Mouse (Mus musculus): ENCODE data around the gene Smpd3.

Gene Smpd3

DNA sequence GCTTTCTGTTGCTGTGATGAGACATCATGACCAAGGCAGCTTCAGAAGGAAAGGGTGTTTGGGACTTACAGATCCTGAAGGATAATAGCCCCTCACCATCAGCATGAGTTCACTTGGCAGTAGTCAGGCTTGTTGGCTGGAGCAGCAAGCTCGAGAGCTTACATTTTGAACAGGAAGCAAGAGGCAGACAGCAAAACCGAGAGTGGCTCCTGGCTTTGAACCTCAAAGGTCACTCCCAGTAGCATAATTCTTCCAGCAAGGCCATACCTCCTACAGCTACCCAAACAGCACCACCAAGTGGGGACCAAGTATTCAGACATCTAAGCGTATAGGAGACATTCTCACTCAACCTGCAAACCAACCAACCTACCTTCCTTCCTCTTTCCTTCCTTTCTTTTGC is 105.0 kb downstream of the Smpd3 start:
- DNase-seq (ENCODE audit: low spot score), result no peak

DNA sequence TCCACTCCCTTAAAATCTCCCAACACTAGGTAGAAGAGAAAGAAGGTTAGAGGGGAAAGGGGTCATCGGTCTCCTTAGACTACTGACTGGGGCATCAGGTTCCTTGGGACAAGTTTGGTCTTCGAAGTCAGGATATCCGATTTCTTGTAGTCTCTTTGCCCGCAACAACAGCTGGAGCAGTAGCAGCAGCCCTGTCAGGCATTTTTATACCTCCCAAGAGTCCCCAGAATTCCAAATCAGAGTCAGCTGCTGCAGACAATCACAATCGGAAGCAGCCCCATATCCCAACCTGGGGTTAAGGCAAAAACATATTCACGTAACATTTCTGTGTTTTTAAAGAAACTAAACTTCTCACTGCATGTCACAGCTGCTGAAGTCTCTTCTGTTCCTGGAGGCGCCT is 106.3 kb downstream of the Smpd3 start:
- no peak for DNase-seq (ENCODE audit: low spot score)

DNA sequence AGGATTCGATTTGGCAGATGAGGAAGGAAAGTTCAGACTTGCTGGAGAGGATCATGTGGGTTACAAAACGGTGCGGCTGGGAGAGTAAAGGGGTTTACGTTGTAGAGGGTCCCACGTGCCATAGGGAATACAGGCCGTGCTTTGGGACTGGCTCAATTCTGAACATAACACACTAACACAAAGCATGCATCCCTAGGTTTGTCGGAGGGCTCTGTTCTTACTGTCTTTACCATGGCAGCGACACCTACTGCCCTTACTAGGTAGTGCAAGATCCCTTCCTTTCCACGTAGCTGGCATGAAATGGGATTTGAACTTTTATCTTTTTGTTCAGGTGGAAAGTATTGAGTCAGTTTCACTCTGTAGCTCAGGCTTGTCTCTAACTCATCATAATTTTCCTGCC is 111.2 kb downstream of the Smpd3 start:
- peak; percentile 79 for DNase-seq (ENCODE audit: low spot score)

DNA sequence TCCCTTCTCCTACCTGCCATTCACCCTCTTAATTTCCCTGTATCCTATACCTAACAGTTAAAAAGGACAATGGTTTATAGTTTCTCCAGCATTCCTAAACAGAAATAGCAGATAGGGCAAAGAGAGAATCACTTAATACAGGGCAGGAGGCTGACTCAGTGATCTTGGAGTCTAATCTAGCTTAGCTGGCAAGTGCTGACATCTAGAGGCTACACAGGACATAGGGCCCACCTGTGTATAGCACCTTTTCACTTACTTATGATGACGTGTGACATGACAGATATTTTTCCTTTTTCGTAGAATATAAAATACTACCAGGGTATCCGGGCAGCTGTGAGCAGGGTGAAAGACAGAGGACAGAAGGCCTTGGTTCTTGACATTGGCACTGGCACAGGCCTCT is 118.2 kb downstream of the Smpd3 start:
- DNase-seq (ENCODE audit: low spot score), result no peak

DNA sequence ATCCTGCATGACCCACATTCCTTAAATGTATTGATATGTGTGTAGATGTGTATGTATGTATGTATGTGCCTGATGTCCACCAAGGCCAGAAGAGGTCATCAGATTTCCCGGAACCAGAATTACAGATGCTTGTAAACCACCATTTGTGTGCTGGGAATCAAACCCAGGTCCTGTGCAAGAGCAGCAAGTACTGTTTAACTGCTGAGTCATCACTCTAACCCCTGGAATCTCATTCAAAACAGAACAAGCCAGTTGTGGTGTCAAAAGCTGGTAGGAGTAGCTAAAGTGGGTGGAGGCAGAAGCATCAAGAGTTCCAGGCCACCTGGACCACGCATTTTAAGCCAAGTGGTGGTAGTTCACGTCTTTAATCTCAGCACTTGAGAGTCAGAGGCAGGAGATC is 123.8 kb downstream of the Smpd3 start:
- DNase-seq (ENCODE audit: low spot score), result no peak

DNA sequence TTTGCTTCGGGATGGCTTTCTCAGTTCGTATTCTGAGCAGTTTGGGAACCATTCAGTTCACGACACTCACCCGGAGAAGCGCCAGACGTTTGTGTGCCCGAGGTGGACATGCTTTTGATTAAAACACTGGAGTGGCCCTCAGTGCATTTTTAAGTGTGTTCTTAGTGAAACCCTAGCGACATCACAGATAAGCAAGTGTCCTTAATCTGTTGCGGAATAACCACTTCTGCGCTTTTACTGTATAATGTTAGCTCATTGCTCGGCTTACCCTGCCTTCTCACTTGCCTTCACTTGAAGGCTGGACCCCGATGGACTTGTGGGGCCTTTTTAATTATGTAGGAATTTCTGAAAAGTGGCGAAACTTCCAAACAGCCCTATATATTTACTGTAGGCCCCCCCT is 126.4 kb downstream of the Smpd3 start:
- DNase-seq (ENCODE audit: low spot score), result no peak

DNA sequence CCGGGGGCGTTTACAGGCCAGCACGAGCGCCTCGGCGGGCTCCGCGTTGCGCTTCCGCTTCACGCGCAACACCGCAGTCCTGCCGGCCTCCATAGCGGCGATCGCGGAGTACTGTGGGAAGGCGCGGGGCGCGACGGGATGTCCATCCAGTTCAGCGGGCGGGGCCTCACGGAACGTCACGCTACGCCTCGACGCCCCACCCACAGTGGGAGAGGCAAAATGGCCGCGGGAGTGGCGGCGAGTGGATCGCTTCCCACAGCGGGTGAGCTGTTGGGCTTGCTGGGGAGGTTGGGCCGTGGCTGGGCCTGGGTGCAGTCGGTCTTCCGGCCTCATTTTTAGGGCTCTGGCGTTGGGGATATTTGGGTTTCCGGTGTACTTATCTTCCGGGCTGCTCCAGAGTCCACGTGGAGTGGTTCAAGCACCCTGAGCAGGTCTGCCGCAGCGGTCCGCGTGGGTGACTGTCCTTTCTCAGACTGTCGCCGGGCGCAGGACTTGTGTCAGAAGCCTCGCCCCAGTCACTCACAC is 126.9 kb downstream of the Smpd3 start, which contains the start of the genes Slc7a6os and Prmt7:
Slc7a6os (minus strand) TSS at position 115 of the 525 bp plus-strand sequence.
Prmt7 (plus strand) TSS at position 116 of the 525 bp plus-strand sequence.
- DNase-seq (ENCODE audit: low spot score), result peak; percentile 96

DNA sequence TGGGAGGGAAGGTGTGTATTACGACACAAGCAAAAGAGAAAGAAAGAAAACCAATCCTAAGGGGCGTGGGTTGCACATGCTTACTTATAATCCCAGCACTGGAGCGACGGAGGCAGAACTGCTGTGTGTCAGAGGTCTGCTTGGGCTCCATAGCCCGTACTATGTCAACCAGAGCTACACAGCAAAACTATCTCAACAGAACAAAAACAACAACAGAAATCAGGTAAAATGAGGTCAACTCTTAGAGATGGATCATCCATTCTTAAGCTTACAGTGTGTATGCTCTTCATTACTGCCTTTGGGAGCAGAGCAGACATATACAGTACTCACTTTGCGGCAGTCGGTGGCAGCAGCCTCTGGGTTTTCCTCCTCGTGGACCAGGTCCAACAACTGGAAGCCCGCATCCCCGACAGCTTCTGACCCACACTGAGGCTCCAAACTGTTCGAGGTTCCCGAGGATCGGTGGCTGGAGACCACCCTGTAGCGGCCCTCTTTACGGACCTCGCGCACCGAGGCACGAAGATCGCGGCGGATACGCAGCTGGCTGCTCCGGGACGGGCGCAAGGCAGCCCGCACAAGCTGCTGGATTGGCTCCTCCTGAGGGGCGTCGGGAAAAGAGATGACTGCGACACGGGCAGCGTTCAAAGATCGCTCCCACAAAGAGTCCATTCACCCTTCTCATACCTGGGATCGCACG is 127.6 kb downstream of the Smpd3 start:
- DNase-seq (ENCODE audit: low spot score), result peak; percentile 43

Data from embryo, embryonic 10.5 days (tissue).